Mouse (Mus musculus) cortical plate, adult 2 months (tissue): ENCODE data around the gene Ctu2.

Source experiments
- CTCF ChIP-seq: fragments of 200-500 bp; IDR thresholded peaks from 2 replicates; pipeline ENCODE4 v1.5.1; 2011; ENCODE audit warnings: mild to moderate bottlenecking, control low read depth, low read length; ENCODE audit not compliant: insufficient read depth; ENCODE audit errors: extremely low read depth
- POLR2A ChIP-seq: fragments of 200-500 bp; IDR thresholded peaks from 2 replicates; pipeline ENCODE4 v1.6.1; 2011; ENCODE audit warnings: mild to moderate bottlenecking, low read length, control low read depth; ENCODE audit not compliant: insufficient read depth; ENCODE audit errors: extremely low read depth

DNA sequence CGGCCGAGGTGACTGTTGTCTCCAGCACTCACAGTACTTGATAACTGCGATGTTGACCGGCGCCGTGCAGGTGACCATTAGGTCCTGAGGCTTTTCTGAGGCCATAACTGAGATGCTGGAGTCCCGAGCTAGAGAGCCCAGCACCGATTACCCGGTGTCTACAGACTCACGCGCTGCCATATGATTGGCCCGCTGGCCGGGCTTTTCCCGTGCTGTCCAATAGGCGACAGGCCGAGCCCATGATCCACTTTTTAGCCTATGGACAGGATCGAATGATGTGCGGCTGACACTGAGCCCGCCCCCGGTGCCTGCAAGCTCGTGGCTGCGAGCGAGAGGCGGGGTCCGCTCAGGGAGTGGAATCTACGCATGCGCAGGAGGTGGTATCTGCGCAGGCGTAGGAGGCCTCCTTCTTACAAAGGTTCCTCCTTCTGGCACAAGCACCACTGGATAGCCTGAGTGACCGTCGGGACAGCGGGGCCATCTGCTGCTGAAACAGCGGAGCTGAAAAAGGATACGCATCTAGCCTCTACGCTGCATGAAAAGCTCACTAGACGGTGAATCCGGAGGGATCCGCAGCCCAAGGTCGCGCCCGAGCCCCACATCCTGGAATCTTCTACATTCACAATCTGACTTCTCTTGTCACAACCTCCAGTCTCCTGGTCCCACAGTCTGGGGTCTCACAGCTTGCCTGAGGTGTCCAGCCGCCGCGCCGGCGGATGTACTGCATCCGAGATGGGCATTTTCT is 32.5 kb upstream of the Ctu2 start, which contains the start of gene Mvd:
- no peak for TF ChIP-seq CTCF
- peak; percentile 98 for TF ChIP-seq POLR2A
